Mouse (Mus musculus) cerebellum, adult (tissue): ENCODE measurements around the gene Ranbp9.
"Not testable (repeated sequence)": the region's sequence is repeated elsewhere in the genome, so short reads cannot be mapped to it uniquely, and the experiment has no call there.

Experiments
- ATAC-seq: cut with Nextera tagmentation; 2 replicates; pipeline ENCODE4 v1.9.2; 2017; ENCODE audit warnings: mild to moderate bottlenecking, moderate library complexity, mixed read lengths; ENCODE audit not compliant: insufficient number of reproducible peaks, low FRiP score, low TSS enrichment

Ranbp9 gene

DNA sequence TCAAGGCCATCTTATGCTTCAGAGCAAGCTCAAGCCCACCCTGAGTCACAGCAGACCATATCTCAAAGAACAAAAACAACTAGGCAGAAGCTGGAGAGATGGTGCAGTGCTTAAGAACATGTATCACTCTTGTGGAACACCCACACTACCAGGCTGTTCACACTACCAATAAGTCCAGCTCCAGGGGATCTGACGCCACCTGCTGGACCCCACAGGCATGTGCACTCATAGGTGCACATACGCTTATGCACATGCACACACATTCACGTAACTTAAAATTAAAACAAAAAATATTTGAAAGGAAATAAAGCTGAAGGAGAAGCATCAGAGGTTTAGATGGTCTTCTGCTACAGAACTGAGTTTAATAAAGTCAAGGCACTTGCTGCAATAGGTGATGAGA, 16.7 kb upstream of the Ranbp9 start:
- ATAC-seq = no peak

DNA sequence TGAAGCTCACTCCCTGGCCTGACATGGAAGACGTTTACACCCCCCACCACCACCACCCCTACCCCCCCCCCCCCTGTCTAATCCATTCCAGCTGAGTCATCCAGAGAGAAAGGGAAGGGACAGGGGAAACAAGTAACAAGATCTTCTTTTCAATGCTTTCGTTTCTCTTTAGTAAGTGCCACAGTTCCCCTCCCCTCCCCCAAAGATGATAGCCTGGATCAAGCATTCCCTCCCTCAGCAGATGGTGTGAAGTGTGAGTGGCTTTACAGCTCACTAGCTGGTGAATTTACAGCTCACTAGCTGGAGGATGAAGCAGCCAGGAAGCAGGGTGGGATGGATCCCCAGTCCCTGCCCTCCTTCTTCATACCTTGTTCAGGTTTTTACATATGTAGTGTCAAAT, 15.6 kb upstream of the Ranbp9 start:
- ATAC-seq = no peak

DNA sequence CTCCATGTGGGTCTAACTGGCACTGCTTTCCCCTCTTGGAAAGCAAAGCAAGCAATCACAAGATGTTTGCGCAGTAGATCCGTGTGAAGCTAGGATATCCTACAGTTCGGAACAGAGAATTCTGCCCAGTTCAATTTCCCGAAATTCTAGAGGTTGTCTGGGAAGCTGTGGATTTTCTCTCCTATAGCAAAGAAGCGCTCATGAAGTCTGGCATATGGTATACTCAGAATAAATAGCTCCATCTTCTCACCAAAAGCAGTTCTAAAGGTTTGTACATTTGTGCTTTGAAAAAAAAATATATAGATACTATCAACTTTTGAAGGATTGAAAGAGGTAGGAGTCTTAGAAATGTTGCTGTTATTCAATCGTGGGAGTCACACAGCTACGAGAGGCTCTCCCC, 14.6 kb upstream of the Ranbp9 start:
- no peak for ATAC-seq

DNA sequence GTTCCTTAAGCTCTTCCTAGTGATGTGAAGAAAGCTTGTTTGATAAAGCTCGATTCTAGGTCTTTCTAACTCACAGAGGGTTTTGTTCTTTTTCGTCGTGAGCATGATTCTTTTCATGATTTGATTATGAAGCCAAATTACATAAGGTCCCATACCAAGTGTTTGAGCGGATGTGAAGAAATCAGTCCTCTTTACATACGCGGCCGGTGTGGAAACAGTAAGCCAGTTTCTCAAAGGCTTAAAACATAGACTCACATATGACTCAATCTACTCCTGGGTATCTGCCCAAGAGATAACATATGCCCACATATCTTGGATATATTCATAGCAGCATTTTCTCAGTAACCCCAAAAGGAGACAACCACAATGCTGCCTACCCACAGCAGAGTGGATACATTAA, 12.6 kb upstream of the Ranbp9 start:
- no peak for ATAC-seq

DNA sequence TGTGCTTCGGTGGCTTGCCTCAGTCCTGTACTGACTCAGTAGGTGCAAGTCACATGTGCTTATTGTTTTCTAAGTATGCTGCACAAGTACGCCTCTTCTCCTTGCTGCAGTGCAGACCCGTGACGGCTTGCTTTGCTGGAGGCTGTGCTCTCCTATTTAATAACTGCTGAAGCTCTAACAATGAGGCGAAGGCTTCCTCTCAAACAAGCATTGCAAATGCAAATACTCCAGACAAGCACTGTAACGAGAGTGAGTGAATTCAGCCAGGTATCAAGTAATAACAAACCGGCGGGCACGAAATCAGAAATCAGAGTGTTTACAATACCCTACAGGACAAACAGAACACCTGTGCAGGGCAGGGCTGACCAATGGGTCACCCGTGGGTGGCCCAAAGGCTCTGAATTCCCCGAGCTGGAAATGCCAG, 12.0 kb upstream of the Ranbp9 start:
- no peak for ATAC-seq

DNA sequence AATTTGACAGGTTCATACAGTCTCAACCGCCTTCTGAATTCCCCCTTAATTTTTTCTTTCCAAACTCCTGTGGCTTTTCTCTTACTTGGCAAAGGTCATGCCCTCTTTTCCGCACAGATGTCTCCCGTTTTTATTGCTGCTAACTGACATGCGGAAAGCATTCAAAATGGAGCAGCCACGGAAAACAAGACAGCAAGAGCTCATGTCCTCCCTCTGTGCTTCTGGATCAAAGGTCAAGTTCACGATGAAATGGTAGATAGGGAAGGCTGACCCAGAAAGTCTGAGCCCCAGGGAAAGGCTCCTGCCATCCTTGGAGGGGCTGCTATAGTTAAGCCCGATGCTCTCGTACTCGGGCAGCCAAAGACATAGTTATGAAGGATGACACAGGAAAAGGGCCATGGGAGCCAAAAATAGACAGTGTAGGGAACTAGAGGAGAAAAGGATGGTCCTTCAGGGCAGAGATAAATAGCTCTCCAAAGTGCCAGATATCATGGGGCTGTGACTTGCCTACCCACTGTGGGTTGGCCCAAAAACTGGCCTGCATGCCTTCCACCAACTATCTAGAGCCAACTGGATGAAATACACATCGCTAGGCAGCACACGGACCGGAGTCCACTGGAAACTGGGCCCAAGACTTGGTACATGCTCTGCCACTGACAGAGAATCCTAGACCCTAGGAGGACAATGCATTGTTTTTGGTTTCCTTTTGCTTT, 5.6 kb upstream of the Ranbp9 start:
- ATAC-seq = peak; percentile 71

DNA sequence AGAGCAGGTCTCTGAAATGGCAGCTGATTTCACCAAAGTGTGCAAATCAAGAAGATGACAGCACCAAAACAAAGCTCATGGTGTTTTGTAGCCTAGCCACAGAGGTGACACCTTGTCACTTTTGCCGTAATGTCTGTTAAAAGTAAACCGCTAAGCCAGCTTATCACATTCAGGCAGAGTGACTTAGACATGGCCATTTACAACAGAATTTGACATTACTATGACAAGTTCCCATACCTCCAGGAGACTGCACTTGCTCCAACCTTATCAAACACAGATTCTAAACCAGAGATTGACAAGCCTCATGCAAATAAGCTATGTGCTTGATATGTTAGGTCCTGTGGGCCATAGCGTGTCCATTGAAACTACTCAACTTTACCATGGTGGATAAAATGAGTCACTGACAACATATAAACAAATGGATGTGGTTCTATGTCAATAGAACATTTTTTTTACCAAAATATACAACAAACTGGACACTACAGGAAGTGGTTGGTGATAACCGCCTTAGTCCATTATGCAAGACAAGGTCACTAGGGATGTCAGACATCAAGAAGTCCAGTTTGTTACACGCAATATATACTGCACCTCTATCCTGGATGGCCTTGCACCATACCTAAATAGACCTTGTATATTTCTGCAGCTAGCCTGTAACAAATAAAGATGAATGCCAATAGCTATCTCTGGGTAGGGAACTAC, 4.3 kb upstream of the Ranbp9 start:
- no peak for ATAC-seq

DNA sequence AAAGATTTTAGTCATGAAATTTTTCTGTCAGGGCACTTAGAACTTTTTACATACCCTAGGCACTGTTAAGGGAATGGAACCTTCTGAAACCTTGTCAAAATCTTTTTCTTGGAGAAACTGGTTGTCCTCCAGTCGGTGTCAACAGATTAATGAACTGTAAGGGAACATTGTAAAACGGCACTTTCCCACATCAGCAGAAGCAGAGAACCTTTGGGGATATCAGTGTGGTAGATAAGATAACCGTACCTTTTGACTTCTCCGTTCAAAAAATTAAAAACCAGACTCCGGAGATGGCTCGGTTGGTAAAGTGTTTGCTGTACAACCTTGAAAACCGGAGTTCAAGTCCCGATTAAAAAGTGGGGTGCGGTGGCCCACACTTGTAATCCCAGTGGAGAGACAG, 1.7 kb upstream of the Ranbp9 start:
- no peak for ATAC-seq

DNA sequence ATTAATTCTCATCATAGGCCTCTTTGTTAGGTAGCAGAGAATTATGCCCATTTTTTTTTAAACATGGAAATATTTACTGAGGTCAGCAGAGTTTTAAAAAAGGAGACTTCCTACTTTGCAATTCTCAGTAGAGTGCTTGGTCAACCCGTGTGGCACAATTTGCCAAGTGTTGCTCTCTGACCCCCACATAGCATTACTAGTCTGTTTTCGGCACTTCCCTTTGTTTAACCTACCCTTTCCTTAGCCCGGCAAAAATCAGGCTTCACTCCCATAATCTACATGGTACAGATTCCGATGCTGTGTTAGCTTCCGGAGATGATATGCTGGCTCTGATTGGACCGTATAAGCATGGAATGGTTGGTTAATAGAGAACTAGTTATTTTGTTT, 770 bp upstream of the Ranbp9 start:
- no peak for ATAC-seq

DNA sequence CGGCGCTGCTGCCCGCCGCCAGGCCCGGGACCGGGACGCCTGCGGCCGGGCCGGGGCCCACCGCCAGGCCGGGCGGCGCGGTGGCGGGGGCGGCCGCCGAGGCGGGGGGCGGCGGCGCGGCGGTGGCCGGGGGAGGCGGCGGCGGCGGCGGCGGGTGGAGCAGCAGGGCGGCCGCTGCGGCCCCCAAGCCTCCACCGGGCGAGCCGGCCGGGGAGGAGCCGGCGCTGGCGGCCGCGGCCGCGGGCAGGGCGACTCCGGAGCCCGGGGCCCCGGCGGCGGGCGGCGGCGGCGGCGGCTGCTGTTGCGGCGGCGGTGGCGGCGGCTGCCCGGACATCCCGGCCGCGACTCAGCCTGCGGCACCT, 506 bp downstream of the Ranbp9 start:
- no peak for ATAC-seq

DNA sequence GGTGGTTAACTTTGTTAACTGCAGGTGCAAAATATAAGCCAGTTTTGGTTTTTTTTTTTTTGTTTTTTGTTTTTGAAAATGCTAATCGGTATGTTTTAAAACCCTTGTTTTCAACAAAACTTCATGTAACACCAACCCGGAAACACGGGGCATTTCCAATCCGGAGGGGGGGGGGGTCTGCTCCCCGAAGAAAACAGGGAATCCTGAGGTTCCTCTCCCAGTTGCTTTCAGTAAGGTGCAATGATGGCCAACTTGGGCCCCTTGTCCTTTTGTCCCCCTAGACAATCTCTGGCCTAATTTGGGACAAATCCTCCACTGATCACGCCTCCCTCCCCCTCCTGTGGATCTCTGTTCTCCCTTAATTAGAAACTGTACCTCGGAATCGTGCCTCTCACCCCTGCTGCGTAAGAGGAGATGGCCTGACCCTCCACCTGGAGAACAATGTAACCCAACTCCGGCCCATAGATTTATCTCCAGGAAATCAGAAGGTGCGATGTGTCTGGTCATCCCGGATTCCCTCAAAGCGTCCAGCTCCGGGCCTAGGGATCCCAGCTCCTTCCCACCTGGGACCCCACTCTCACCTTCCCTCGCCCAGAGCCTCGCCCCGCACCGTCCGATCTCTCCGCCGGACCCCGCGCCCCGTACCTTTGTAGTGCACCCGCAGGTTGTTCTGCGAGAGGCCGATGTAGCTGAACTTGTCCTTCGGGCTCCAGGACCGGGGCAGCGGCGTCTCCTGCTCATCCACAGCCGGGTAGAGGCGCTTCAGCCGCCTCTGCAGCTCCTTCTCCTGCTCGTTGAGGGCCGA, 1.1 kb downstream of the Ranbp9 start:
- no peak for ATAC-seq

DNA sequence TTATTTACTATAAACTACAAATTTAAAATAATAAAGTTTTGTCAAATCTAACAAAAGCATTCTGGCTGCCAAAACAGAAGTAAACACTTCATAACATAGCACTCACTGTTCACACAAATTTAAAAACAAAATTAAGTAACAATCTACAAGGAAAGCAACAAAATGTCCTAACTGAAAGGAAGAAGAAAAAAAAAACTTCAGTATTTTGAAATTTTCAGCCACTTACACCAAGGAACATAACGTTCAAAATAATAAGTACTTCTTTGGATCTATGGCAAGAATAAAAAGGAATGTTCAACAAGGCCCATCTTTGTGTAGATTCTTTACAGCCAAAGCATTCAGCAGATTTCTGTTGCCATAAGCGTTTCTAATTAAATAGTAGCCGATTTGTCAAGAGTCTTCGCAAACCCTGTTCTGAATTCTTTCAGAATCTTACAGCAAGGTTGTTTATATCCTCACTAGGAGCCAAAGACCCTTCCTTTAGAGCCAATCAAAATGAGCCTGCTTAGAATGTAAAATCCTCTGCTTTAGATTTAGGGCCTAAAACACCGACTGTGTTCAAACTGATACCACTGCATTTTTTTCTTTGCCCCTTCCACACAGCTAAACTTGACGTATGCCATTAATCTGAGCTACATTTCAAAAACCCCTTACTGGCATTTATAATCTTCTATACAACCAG, 1.9 kb downstream of the Ranbp9 start:
- no peak for ATAC-seq

DNA sequence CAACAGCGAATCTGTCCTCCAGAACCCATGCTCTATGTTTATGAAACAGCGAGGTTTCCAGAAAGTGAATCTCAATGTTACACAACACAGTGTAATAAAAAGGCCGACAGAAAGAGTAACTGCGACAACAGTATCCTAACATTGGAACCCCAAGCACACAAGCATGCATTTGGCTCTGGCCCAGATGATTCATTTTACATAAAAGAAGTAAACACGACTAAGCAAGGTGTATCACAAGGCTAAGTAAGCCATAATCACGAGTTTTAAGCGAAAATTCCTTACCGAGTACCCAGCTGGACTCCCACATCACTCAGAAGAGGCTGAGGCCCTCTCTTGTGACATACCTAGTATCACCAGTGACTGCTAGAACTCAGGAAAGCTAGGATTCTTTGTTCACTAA, 2.5 kb downstream of the Ranbp9 start:
- ATAC-seq = no peak

DNA sequence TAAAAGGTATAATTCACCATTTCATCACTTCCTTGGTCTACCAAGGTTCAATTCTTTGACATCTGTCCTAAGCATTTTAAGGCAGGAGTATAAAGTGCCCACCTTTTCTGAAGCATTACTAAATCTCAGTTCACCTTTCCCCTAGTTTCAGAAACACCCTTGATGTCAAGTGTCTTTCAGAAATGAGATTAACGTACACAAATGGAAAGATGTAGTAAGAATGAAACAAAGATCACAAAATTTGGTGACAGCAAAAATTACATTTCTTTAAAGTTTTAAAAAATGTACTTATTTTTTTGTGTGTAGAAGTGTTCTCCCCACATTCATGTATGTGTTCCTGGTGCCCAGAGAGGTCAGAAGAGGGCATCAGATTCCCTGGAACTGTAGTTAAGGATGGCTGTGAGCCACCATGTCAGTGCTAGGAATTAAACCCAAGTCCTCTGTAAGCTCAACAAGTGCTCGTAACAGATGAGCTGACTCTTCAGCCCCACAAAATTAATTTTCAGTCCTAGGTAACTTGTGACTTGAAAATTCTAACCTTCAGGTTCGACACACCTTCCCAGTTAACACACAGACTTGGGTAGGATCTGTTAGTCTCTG, 3.9 kb downstream of the Ranbp9 start:
- no peak for ATAC-seq

DNA sequence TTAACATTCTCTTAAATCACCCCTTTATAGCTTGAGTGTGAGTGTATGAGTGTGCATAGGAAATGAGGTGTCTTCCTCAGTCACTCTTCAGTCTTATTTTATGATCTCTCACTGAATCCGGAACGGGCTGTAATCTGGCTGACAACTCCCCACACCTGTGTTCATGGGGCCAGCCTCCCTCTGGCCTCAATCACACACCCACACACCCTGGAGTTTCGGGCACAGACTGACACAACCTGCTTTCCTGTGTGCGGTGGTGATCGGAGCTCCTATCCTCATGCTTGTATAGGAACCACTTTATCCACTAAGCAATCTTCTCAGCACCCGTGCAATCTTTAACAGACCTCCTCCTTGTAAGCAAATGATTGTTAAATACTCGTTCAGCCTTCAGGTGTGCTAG, 4.9 kb downstream of the Ranbp9 start:
- ATAC-seq = no peak

DNA sequence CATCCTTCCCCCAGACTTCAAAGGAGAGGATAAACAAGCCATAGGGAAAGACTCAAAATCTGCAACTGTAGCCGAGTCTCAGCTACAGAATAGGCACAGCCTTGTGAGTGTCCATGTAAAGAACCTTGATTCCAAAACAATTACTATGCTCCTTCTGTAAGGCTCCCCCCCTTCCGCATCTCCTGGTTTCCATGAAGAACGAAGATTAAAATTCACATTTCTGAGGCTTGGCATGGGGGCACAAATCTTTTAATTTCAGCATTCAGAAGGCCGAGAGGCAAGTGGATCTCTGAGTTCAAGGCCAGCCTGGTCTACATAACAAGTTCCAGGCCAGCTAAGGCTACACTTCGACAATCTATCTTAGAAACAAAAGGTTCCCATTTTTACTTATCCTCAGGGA, 6.4 kb downstream of the Ranbp9 start:
- no peak for ATAC-seq

DNA sequence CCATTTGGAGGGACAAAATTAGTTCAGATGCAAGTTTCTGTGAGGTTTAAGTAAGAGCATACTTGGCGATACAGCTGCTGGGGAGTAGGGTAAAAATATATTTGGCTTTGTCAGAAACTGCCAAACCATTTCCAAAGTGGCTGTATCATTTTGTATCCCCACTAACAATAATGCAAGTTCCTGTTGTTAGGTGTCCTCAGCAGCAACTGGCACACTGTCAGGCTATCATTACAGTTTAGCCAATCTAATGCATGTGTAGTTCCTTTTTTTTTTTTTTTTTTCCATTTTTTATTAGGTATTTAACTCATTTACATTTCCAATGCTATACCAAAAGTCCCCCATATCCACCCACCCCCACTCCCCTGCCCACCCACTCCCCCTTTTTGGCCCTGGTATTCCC, 9.2 kb downstream of the Ranbp9 start:
- not testable (repeated sequence) for ATAC-seq

DNA sequence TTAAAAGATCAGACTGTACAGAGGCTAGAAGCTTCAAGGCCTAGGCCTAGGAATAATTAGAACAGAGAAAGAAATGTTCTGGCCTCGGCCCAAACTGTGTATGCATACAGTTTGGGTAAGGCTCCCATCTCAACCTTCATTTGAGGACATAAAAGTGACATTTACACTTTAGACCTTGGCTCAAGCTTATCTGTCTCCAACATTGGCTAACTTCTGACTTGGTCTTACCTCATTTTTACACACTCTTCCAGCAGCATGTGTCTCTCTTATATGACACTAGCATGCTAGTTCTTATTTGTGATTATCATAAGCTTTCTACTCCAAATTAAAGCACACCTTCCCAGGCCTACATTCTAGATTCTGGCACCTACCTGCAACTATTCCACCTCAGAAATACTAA, 11.5 kb downstream of the Ranbp9 start:
- no peak for ATAC-seq

DNA sequence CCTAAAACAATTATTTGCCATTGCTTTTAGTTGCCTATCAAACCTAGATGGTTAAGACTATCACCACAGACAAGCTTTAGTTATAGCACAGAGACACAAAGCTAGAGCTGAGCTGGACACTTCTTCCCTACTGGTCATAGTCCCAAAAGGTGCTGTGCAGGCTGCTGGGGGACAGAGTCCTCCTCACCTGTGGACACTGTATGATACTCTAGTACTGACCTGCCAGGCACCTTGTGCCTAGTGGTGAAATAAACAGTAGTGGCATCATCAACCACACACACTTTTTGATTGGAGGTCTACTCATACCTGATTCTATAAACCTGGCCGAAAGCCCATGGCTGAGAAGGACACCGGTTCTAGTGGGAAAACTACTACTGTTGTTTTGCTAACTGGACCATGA, 16.5 kb downstream of the Ranbp9 start:
- no peak for ATAC-seq

DNA sequence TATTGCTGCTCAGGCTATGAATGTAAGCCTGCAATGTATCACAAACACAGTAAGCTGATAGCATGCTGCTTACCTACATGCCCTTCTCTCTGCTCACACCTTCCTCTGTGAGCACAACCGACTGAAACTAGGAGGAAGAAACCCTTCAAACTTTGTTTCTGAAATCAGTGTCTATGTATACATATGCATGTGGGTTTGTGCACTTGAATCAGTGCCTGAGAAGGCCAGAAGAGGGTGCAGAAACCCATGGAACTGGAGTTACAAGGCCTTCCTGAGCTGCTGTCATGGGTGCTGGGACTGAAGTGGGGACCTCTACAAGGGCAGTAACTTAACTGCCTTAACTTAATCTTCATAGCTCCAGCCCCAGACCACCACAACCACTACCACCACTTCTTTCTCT, 23.9 kb downstream of the Ranbp9 start:
- ATAC-seq = no peak

DNA sequence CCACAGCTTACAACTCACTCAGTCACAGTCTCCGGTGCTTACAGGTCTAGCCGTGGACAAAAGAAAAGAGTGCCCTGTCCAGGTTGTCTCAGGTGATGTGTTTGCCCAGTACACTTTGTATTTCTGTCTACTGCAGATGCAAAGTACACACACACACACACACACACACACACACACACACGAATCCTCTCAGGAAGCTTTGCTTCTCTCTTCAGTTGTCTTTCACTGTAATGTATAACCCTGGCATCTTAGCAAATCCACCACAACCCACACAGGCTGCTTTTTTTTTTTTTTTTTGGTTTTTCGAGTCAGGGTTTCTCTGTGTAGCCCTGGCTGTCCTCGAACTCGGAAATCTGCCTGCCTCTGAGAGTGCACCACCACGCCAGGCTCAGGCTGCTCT, 26.7 kb downstream of the Ranbp9 start:
- ATAC-seq = no peak
